Mouse (Mus musculus): ENCODE data around the gene Fmo5. TPM values are rescaled to one million over a fixed set of nuclear protein-coding genes. Genes with fewer than 3 reads are reported as not detected.

The Fmo5 gene
- total and polyA plus RNA-seq, 3 experiments, result 0.39 to 0.55 (median 0.40) TPM

DNA sequence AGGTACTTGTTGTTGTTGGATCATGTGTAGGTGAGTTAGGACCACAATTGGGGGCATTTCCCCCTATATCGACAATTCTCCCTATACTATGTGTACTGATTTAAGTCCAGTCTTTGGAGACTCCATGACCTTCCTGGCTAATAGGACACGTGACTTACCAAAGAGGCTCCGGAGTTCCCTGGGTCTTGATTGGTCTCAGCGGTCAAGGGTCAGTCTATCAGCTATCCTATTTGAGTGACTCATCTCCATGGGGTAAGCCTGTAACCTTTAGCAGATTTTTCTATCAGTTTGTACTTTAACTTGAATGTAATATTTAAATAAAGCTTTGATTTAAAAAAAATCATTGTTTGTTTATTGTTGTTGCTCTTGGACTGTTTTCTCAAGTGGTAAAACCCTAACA is 7.9 kb upstream of the Fmo5 start:
- Histone ChIP-seq H3K9ac (ENCODE audit: insufficient read depth, low read depth) (no peak overlapping the region), H3K9me3 (replicated peaks; ENCODE audit: low read length) (no peaks in the 10 kb centered on the region), H3K79me2 (replicated peaks; ENCODE audit: control insufficient read depth, extremely low read depth, insufficient read depth, poor library complexity, severe bottlenecking) (no peaks in the 10 kb centered on the region), H3K36me3 (replicated peaks in 1 of 2; ENCODE audit: control insufficient read depth in 1 of 2, insufficient read depth in 1 of 2, low read length in 1 of 2) (no peaks in the 10 kb centered on the region), H3K27me3 (replicated peaks) (no peaks in the 10 kb centered on the region), H3K4me1 (ENCODE audit: control insufficient read depth in 1 of 2, insufficient read depth in 2 of 2) (peaks cover 0 to 2% of the 10 kb centered on the region in 2 experiments; a peak in 1 of 4 replicates), H3K27ac (ENCODE audit: insufficient read depth, low read depth) (no peak overlapping the region), H3K4me3 (replicated peaks in 1 of 3; ENCODE audit: low read depth in 2 of 3, low read length in 2 of 3, poor library complexity in 1 of 3) (no peak overlapping the region), H3K4me2 (ENCODE audit: insufficient read depth, low read depth, poor library complexity, severe bottlenecking) (no peak overlapping the region)
- dilution Hi-C loops (cut with MboI; ENCODE audit: extremely low pct_ligation_motif_present, extremely low pct_unique_long_range_greater_than_20kb, low sequenced_read_pairs), result no loop called here
- in situ Hi-C loops (cut with MboI; ENCODE audit: low pct_ligation_motif_present, low pct_unique_long_range_greater_than_20kb, low sequenced_read_pairs), result no loop called here
- no peak for DNase-seq (ENCODE audit: extremely low read depth)
- TF ChIP-seq UBTF (IDR thresholded peaks at IDR 0.05; ENCODE audit: low read depth, low read length) (no peak), JUN (IDR thresholded peaks at IDR 0.05; ENCODE audit: insufficient read depth, low read depth, low read length) (no peak), JUND (conservative IDR thresholded peaks at IDR 0.05; ENCODE audit: low read depth, low read length) (no peak), NELFE (IDR thresholded peaks at IDR 0.05; ENCODE audit: low read depth, low read length) (no peak), ETS1 (conservative IDR thresholded peaks at IDR 0.05; ENCODE audit: low read depth, low read length) (no peak), RAD21 (IDR thresholded peaks at IDR 0.05; ENCODE audit: low read depth, low read length) (no peak), CTCF (conservative IDR thresholded peaks at IDR 0.05 in 1 of 2, IDR thresholded peaks at IDR 0.05 in 1 of 2; ENCODE audit: low read depth in 2 of 2, low read length in 2 of 2) (no peak), ZNF384 (IDR thresholded peaks at IDR 0.05; ENCODE audit: low read depth, low read length) (no peak), PAX5 (IDR thresholded peaks at IDR 0.05; ENCODE audit: low read length) (no peak), USF1 (IDR thresholded peaks at IDR 0.05; ENCODE audit: low read depth, low read length) (no peak), TBP (conservative IDR thresholded peaks at IDR 0.05; ENCODE audit: low read depth, low read length) (no peak), HCFC1 (IDR thresholded peaks at IDR 0.05; ENCODE audit: low read depth, low read length) (no peak), MAZ (IDR thresholded peaks at IDR 0.05; ENCODE audit: low read depth, low read length) (no peak), ZMIZ1 (IDR thresholded peaks at IDR 0.05; ENCODE audit: low read depth, low read length) (no peak)

DNA sequence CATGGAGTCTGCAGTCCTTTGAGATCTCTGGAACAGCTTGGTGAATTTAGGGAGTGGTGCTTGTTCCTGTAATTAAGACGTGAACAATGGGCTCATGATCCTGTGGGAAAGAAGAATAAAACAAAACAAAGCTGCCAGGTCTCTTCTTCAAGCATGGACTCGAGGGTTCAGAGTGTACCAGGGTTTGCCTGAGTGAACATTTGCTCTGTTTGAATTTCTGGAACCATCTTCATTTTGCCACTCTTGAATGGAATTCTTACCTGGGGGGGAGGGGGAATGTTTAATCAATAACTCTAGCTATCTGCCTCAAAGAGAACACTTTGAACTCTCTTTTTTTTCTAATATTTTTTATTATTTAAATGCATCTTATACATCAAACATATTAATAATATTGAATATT is 4.0 kb upstream of the Fmo5 start:
- dilution Hi-C loops (cut with MboI; ENCODE audit: extremely low pct_ligation_motif_present, extremely low pct_unique_long_range_greater_than_20kb, low sequenced_read_pairs) (no loop called here), in situ Hi-C loops (cut with MboI; ENCODE audit: low pct_ligation_motif_present, low pct_unique_long_range_greater_than_20kb, low sequenced_read_pairs) (no loop called here)
- no peaks in the 10 kb centered on the region for H3K9me3 ChIP-seq (replicated peaks; ENCODE audit: low read length)
- H3K27me3 ChIP-seq (replicated peaks), result no peaks in the 10 kb centered on the region
- H3K4me2 ChIP-seq (ENCODE audit: insufficient read depth, low read depth, poor library complexity, severe bottlenecking), result no peak overlapping the region
- TF ChIP-seq MXI1 (IDR thresholded peaks at IDR 0.05; ENCODE audit: low read depth, low read length), result no peak
- no peak for TF ChIP-seq E2F4 (IDR thresholded peaks at IDR 0.05; ENCODE audit: insufficient replicate concordance, low read depth, low read length)
- TF ChIP-seq JUND (conservative IDR thresholded peaks at IDR 0.05; ENCODE audit: low read depth, low read length), result no peak
- TF ChIP-seq MAX (IDR thresholded peaks at IDR 0.05; ENCODE audit: low read length), result no peak
- TF ChIP-seq CHD2 (IDR thresholded peaks at IDR 0.05; ENCODE audit: low read length), result no peak
- no peak for TF ChIP-seq ZNF384 (IDR thresholded peaks at IDR 0.05; ENCODE audit: low read depth, low read length)
- TF ChIP-seq MEF2A (IDR thresholded peaks at IDR 0.05; ENCODE audit: borderline replicate concordance, low read depth, low read length), result no peak
- H3K4me1 ChIP-seq (ENCODE audit: control insufficient read depth in 1 of 2, insufficient read depth in 2 of 2), result peaks cover 4 to 13% of the 10 kb centered on the region in 2 experiments; a peak in 2 of 4 replicates
- no peaks in the 10 kb centered on the region for H3K36me3 ChIP-seq (replicated peaks in 1 of 2; ENCODE audit: control insufficient read depth in 1 of 2, insufficient read depth in 1 of 2, low read length in 1 of 2)
- no peak overlapping the region for H3K27ac ChIP-seq (ENCODE audit: insufficient read depth, low read depth)
- H3K79me2 ChIP-seq (replicated peaks; ENCODE audit: control insufficient read depth, extremely low read depth, insufficient read depth, poor library complexity, severe bottlenecking), result no peaks in the 10 kb centered on the region
- H3K9ac ChIP-seq (ENCODE audit: insufficient read depth, low read depth), result no peak overlapping the region
- no peak overlapping the region for H3K4me3 ChIP-seq (replicated peaks in 1 of 3; ENCODE audit: low read depth in 2 of 3, low read length in 2 of 3, poor library complexity in 1 of 3)
- no peak for DNase-seq (ENCODE audit: extremely low read depth)
